Mouse (Mus musculus) liver, embryonic 16.5 days (tissue): ENCODE data around the gene Zdhhc6. TPM values are rescaled to one million over a fixed set of nuclear protein-coding genes. Genes with fewer than 3 reads are reported as not detected.

ENCODE experiments used
- ATAC-seq: fragments of 200-750 bp; cut with Nextera tagmentation; 2 replicates; pipeline ENCODE4 v1.8.0; 2017; ENCODE audit warnings: low read depth, mild to moderate bottlenecking, moderate number of reproducible peaks, moderate library complexity
- H3K27ac ChIP-seq: fragments of 300-500 bp; sonication (generic); 2 replicates; pipeline ENCODE4 v1.5.1; 2014; ENCODE audit warnings: mild to moderate bottlenecking, low read length
- H3K27me3 ChIP-seq: fragments of 300-500 bp; sonication (generic); 2 replicates; pipeline ENCODE4 v1.6.1; 2014; ENCODE audit warnings: low read depth, low read length, mixed read lengths; ENCODE audit not compliant: control insufficient read depth, insufficient read depth
- H3K36me3 ChIP-seq: fragments of 300-500 bp; sonication (generic); 2 replicates; pipeline ENCODE4 v1.6.1; 2014; ENCODE audit warnings: mild to moderate bottlenecking; ENCODE audit not compliant: control insufficient read depth, insufficient read depth
- H3K4me1 ChIP-seq: fragments of 300-500 bp; sonication (generic); 2 replicates; pipeline ENCODE4 v1.6.1; 2014; ENCODE audit warnings: low read depth, low read length, mixed read lengths; ENCODE audit not compliant: control insufficient read depth
- H3K4me2 ChIP-seq: fragments of 300-500 bp; sonication (generic); 2 replicates; pipeline ENCODE4 v1.6.1; 2014; ENCODE audit warnings: low read depth, low read length, mixed read lengths
- H3K4me3 ChIP-seq: fragments of 300-500 bp; sonication (generic); 2 replicates; pipeline ENCODE4 v1.5.1; 2014; ENCODE audit warnings: low read depth, mild to moderate bottlenecking, low read length
- H3K9ac ChIP-seq: fragments of 300-500 bp; sonication (generic); 2 replicates; pipeline ENCODE4 v1.6.1; 2014; ENCODE audit warnings: low read depth, low read length
- H3K9me3 ChIP-seq: fragments of 300-500 bp; sonication (generic); replicated peaks from 2 replicates; pipeline ENCODE4 v1.6.1; 2016; ENCODE audit warnings: low read length; ENCODE audit not compliant: control insufficient read depth
- WGBS: fragments of 180-500 bp; shearing (Covaris S2); extraction: QIAGEN DNeasy Blood & Tissue Kit; methylation state at CpG from one replicate; pipeline ENCODE4 v1.1.7; 2014; ENCODE audit not compliant: insufficient replicate concordance; 5-methylcytosine and 5-hydroxymethylcytosine counted together
- polyA plus RNA-seq: library from polyadenylated mRNA; unstranded; fragments of >200 nt; fragmentation: Nextera tagmentation; extraction: Ambion mirVana; gene quantifications from 2 replicates; pipeline ENCODE4 v1.2.1, GENCODE M21; 2015

The Zdhhc6 gene
- polyA plus RNA-seq, 1 experiment from 2014 or later: 48.5 TPM

- Histone ChIP-seq H3K27me3 (no peaks in the 10 kb centered on the region), H3K4me1 (peaks cover 56% of the 10 kb centered on the region), H3K27ac (peak overlapping the region; percentile 8; the same call in 1 of the 2 replicates), H3K36me3 (no peaks in the 10 kb centered on the region), H3K4me2 (no peak overlapping the region), H3K9ac (no peak overlapping the region), H3K9me3 (no peaks in the 10 kb centered on the region), H3K4me3 (no peak overlapping the region)
- WGBS: 55% methylated on average over 5 of the region's 5 CpGs
- ATAC-seq: 0 out of 2 replicates have a peak, but pooled peaks have one; percentile 2
Observed at GRCm38 (mm10) chr19:55258514-55258913, 57.3 kb downstream of the Zdhhc6 start.

- Histone ChIP-seq H3K27me3 (no peaks in the 10 kb centered on the region), H3K9ac (no peak overlapping the region), H3K4me1 (peaks cover 60% of the 10 kb centered on the region), H3K9me3 (no peaks in the 10 kb centered on the region), H3K4me2 (0 out of 2 replicates have a peak overlapping the region, but pooled peaks have one; percentile 4), H3K4me3 (no peak overlapping the region), H3K27ac (peak overlapping the region; percentile 67), H3K36me3 (no peaks in the 10 kb centered on the region)
- WGBS: 30% methylated on average over 5 of the region's 5 CpGs
- peak; percentile 61 for ATAC-seq
Observed at GRCm38 (mm10) chr19:55257656-55258375, 58.0 kb downstream of the Zdhhc6 start.

- WGBS: 73% methylated on average over 9 of the region's 9 CpGs
- H3K9ac ChIP-seq: no peak overlapping the region
- ATAC-seq: no peak
Observed at GRCm38 (mm10) chr19:55256156-55256555, 59.7 kb downstream of the Zdhhc6 start.

GRCm38 (mm10) chr19:55254513-55255016 is 61.3 kb downstream of the Zdhhc6 start:
- Histone ChIP-seq H3K9ac (peak overlapping the region; percentile 77), H3K9me3 (no peaks in the 10 kb centered on the region), H3K36me3 (no peaks in the 10 kb centered on the region), H3K4me1 (peaks cover 63% of the 10 kb centered on the region), H3K4me2 (peak overlapping the region; percentile 69), H3K27me3 (no peaks in the 10 kb centered on the region), H3K27ac (peak overlapping the region; percentile 84), H3K4me3 (peak overlapping the region; percentile 70)
- peak; percentile 40 for ATAC-seq
- WGBS: 7% methylated on average over 5 of the region's 5 CpGs

More at GRCm38 (mm10) chr19:55256156-55256555, 59.7 kb downstream of the Zdhhc6 start:
- Histone ChIP-seq H3K4me3 (no peak overlapping the region), H3K36me3 (no peaks in the 10 kb centered on the region), H3K4me2 (no peak overlapping the region), H3K27ac (no peak overlapping the region), H3K27me3 (no peaks in the 10 kb centered on the region), H3K9me3 (no peaks in the 10 kb centered on the region), H3K4me1 (peaks cover 64% of the 10 kb centered on the region)

- ATAC-seq: peak; percentile 51
- WGBS: under 1% methylated on average over 32 of the region's 32 CpGs
- H3K4me3 ChIP-seq: peak overlapping the region; percentile 70
- peaks cover 55% of the 10 kb centered on the region for H3K4me1 ChIP-seq
- peak overlapping the region; percentile 84 for H3K27ac ChIP-seq
- H3K4me2 ChIP-seq: peak overlapping the region; percentile 69
- no peaks in the 10 kb centered on the region for H3K9me3 ChIP-seq
- H3K9ac ChIP-seq: peak overlapping the region; percentile 77
- H3K36me3 ChIP-seq: no peaks in the 10 kb centered on the region
- H3K27me3 ChIP-seq: no peaks in the 10 kb centered on the region
Observed at GRCm38 (mm10) chr19:55253570-55254441, 62.0 kb downstream of the Zdhhc6 start.

- Histone ChIP-seq H3K4me2 (peak overlapping the region; percentile 69), H3K36me3 (no peaks in the 10 kb centered on the region), H3K4me1 (peaks cover 51% of the 10 kb centered on the region), H3K9me3 (no peaks in the 10 kb centered on the region), H3K9ac (peak overlapping the region; percentile 77), H3K27me3 (no peaks in the 10 kb centered on the region), H3K4me3 (peak overlapping the region; percentile 70), H3K27ac (peak overlapping the region; percentile 84)
- peak; percentile 3; the same call in 1 of the 2 replicates for ATAC-seq
- under 1% methylated on average over 9 of the region's 9 CpGs for WGBS
Observed at GRCm38 (mm10) chr19:55253239-55253569, 62.6 kb downstream of the Zdhhc6 start.

GRCm38 (mm10) chr19:55251383-55252124 is 64.3 kb downstream of the Zdhhc6 start, which contains the start of gene Acsl5:
TSS of gene Acsl5 (plus strand) at chr19:55251938.
- peak; percentile 35 for ATAC-seq
- Histone ChIP-seq H3K4me3 (peak within 1 kb of the TSS; percentile 38), H3K27me3 (no peaks in the 10 kb centered on the region), H3K4me1 (peaks cover 45% of the 10 kb centered on the region), H3K9ac (no peak within 1 kb of the TSS), H3K27ac (peak within 1 kb of the TSS; percentile 57), H3K4me2 (peak within 1 kb of the TSS; percentile 69), H3K9me3 (no peaks in the 10 kb centered on the region), H3K36me3 (no peaks in the 10 kb centered on the region)
- 72% methylated on average over 9 of the region's 9 CpGs for WGBS

- WGBS: 55% methylated on average over 5 of the region's 5 CpGs
- no peak overlapping the region for H3K4me2 ChIP-seq
- ATAC-seq: no peak
Observed at GRCm38 (mm10) chr19:55250451-55250850, 65.4 kb downstream of the Zdhhc6 start.

More at GRCm38 (mm10) chr19:55250451-55250850, 65.4 kb downstream of the Zdhhc6 start:
- Histone ChIP-seq H3K36me3 (no peaks in the 10 kb centered on the region), H3K4me1 (peaks cover 41% of the 10 kb centered on the region), H3K4me3 (no peak overlapping the region), H3K9me3 (no peaks in the 10 kb centered on the region), H3K27me3 (no peaks in the 10 kb centered on the region), H3K9ac (no peak overlapping the region), H3K27ac (no peak overlapping the region)
